Mouse (Mus musculus) skeletal muscle tissue, postnatal 0 days (tissue): ENCODE results near the gene Car14. TPM values are rescaled to one million over a fixed set of nuclear protein-coding genes. Genes with fewer than 3 reads are reported as not detected.

Experiments used
- polyA plus RNA-seq: library from polyadenylated mRNA; unstranded; fragments of >200 nt; fragmentation: Nextera tagmentation; extraction: Ambion mirVana; gene quantifications from 2 replicates; pipeline ENCODE4 v1.2.1, GENCODE M21; 2015

Car14 gene
- polyA plus RNA-seq: 19.2 and 21.7 TPM in 2 replicates

DNA sequence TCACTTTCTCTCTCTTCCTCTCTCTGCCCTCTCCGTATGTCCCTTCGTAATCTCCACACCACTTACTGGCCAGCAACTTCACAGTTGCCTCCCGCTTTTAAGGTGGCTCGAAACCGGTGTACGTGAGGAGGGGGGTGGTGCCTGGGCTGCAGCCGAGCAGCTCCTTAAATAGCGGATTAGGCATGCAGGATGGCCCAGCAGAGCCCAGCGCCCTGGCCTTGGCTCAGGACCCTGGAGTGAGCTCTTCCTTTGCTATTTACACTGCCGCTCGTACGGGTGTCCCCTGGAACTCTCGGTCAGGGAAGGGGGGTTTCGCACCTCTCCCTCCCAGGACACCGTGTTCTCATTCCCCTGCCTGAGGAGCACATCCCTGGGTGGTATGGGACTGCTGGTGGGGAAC lies at the start of gene Car14:
Gene Car14 (minus strand): TSS at position 124 of the 400 bp plus-strand sequence.

GRCm38 (mm10) chr3:95928658-95929503 lies 24.4 kb upstream of the Car14 start, which contains the start of gene Anp32e:
Gene Anp32e, plus strand, starts transcription at chr3:95929246.

GRCm38 (mm10) chr3:95893606-95894316 lies 10.7 kb downstream of the Car14 start, which contains the start of gene Aph1a:
Gene Aph1a, plus strand, starts transcription at chr3:95893969.

DNA sequence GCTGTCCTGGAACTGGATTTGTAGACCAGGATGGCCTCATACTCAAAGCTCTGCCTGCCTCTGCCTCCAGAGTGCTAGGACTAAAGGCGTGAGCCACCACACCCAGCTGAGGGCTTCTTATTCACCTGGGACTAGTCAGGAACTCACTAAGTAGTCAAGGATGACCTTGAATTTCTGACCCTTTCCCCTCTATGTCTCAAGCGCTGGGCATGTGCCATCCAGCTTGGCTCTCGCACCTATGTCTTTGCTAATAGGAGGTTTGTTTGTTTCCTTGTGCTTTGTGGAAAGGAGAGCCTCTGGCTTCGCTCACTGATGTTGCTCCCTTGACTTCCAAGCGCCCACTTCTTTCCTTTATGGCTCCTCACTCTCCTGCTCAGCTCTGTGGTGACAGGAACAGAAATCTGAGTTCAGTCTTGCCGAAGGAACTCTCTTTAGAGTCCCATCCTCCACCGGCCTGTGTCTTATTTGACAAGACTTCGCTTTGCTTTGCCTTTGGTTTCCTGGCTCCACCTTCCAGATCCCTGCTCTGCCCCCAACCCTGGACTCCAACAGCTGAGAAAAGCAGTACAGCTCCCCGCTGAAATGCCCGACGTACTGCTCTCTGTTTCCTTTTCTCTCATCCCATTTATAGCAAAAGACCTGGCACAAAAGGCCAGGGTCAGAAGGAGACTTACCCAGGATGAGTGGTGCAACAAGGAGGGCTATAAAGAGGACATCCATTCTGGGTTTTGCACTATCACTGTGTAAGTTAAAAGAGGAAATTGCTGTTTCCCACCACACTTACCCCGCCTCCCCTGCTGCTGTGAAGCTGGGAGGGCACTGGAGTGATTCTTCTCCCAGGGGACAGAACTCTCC lies 13.1 kb downstream of the Car14 start, which contains the start of gene BC028528:
Gene BC028528 (minus strand): TSS at position 795 of the 855 bp plus-strand sequence.

DNA sequence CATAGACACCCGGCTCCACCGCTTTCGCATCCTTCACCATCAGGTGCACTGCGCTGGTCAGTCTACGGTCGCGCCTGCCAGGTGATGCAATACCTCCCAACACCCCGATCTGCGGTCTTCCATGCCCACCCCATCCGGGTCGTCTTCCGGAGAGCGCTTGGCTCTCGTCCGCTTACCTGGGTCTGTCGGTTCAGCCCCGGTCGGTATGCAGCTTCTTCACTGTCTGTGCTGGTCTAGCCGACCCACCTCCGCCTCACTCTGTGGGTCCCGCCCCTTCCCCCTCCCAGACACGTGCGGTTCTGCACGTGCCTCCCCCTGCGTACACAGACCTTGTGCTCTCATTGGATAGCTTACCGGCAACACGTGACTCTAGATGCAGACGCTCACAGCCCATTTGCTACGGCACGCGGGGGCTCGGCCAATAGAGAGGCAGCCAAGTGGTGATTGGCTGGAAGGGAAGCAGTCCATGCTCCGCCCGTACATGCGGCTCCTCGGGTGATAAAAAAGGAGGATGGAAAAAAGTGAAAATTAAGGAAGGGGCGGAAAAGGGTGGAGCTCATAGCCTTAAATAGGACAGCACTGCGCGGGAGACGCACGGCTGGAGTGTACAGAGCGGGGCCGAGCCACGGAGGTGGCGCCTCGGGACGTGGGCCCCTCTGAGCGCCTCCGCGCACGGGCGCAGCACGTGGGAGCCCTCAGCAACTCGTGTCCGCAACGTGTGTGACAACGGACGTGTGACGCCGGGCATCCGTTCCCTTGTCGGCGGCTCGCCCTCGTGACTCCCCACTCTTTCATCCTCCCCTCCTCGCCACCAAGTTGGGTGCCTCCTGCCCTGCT lies 22.3 kb downstream of the Car14 start, which contains the start of gene Ciart:
Gene Ciart (minus strand): TSS at position 273 of the 837 bp plus-strand sequence.

GRCm38 (mm10) chr3:95871392-95871867 lies 33.1 kb downstream of the Car14 start, which contains the start of gene Mrps21:
Gene Mrps21, minus strand, starts transcription at chr3:95871519.

DNA sequence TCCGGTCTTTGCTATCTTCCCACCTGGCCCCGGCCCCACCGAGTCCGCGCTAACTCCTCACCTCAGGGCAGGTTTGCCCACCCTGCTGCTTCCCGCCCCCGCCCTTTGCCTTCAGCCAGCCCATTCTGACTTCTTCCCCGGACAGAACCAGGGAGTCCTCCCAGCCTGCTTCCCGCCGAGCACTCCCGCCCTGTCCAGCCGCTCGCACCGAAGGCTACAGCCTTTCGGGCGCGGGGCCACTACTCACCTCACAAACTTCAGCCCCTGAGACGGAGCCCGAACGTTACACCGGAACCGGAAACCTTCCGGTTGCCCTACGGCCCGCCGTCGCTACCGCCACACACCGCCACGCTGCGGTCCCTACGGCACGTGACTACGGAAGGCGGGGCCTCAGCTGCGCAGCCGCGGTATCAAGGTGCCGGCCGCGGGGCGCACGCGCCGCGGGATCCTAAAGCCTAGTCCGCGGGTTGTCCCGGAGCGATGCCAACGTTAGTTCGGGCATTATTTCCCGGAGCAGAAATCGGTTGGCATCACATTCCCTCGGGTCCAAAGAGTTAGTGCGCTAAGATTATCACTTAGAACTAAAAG lies 48.9 kb downstream of the Car14 start, which contains the start of gene Prpf3:
Gene Prpf3 (minus strand): TSS at position 384 of the 588 bp plus-strand sequence.

Other genes starting within 250 kb of the Car14 start
- 58.3 and 62.3 TPM in 2 replicates for gene Mcl1, start 245.9 kb downstream of the Car14 start, polyA plus RNA-seq
- gene Adamtsl4, start 216.8 kb downstream of the Car14 start, polyA plus RNA-seq: 10.3 and 11.1 TPM in 2 replicates
- gene Ecm1, start 165.1 kb downstream of the Car14 start, polyA plus RNA-seq: 20.5 and 31.0 TPM in 2 replicates
- 18.6 and 20.3 TPM in 2 replicates for gene Tars2, start 144.5 kb downstream of the Car14 start, polyA plus RNA-seq
- gene Rprd2, start 85.8 kb downstream of the Car14 start, polyA plus RNA-seq: 13.6 and 15.4 TPM in 2 replicates
- 11.5 and 12.3 TPM in 2 replicates for gene Prpf3, start 48.8 kb downstream of the Car14 start, polyA plus RNA-seq
- gene Mrps21, start 33.2 kb downstream of the Car14 start, polyA plus RNA-seq: 362 and 384 TPM in 2 replicates
- gene Ciart, start 22.4 kb downstream of the Car14 start, polyA plus RNA-seq: 0.56 and 1.0 TPM in 2 replicates
- gene BC028528, start 12.7 kb downstream of the Car14 start, polyA plus RNA-seq: 21.8 and 23.9 TPM in 2 replicates
- gene Aph1a, start 10.7 kb downstream of the Car14 start, polyA plus RNA-seq: 22.3 and 33.7 TPM in 2 replicates
- 83.9 and 101 TPM in 2 replicates for gene Anp32e, start 24.6 kb upstream of the Car14 start, polyA plus RNA-seq
- 77.5 and 80.0 TPM in 2 replicates for gene Plekho1, start 91.3 kb upstream of the Car14 start, polyA plus RNA-seq
- gene Vps45, start 153.8 kb upstream of the Car14 start, polyA plus RNA-seq: 26.6 and 29.7 TPM in 2 replicates
- 20.5 and 21.8 TPM in 2 replicates for gene Otud7b, start 199.8 kb upstream of the Car14 start, polyA plus RNA-seq